Mouse (Mus musculus) embryonic facial prominence, embryonic 13.5 days (tissue): ENCODE results near the gene Glyctk. TPM values are rescaled to one million over a fixed set of nuclear protein-coding genes. Genes with fewer than 3 reads are reported as not detected.

Experiments
- ATAC-seq: fragments of 200-750 bp; cut with Nextera tagmentation; 2 replicates; pipeline ENCODE4 v1.8.0; 2017; ENCODE audit warnings: low read depth; ENCODE audit not compliant: insufficient number of reproducible peaks, insufficient read depth, low FRiP score, low TSS enrichment
- H3K27ac ChIP-seq: fragments of 300-500 bp; sonication (generic); 2 replicates; pipeline ENCODE4 v1.5.1; 2015; ENCODE audit warnings: moderate library complexity, mild to moderate bottlenecking, inconsistent platforms
- H3K27me3 ChIP-seq: fragments of 300-500 bp; sonication (generic); 2 replicates; pipeline ENCODE4 v1.6.1; 2015; ENCODE audit warnings: mild to moderate bottlenecking, inconsistent platforms
- H3K36me3 ChIP-seq: fragments of 300-500 bp; sonication (generic); 2 replicates; pipeline ENCODE4 v1.6.1; 2015; ENCODE audit warnings: mild to moderate bottlenecking, inconsistent platforms
- H3K4me1 ChIP-seq: fragments of 300-500 bp; sonication (generic); 2 replicates; pipeline ENCODE4 v1.6.1; 2015; ENCODE audit warnings: inconsistent platforms
- H3K4me2 ChIP-seq: fragments of 300-500 bp; sonication (generic); 2 replicates; pipeline ENCODE4 v1.6.1; 2015; ENCODE audit warnings: moderate library complexity, mild to moderate bottlenecking, inconsistent platforms
- H3K4me3 ChIP-seq: fragments of 300-500 bp; sonication (generic); 2 replicates; pipeline ENCODE4 v1.5.1; 2015; ENCODE audit warnings: mild to moderate bottlenecking, inconsistent platforms
- H3K9ac ChIP-seq: fragments of 300-500 bp; sonication (generic); 2 replicates; pipeline ENCODE4 v1.6.1; 2015; ENCODE audit warnings: mild to moderate bottlenecking, inconsistent platforms
- H3K9me3 ChIP-seq: fragments of 300-500 bp; sonication (generic); 2 replicates; pipeline ENCODE4 v1.6.1; 2016; ENCODE audit warnings: inconsistent platforms
- WGBS: fragments of 180-500 bp; shearing (Covaris S2); methylation state at CpG from one replicate; pipeline ENCODE4 v1.1.7; 2015; ENCODE audit warnings: mixed read lengths; 5-methylcytosine and 5-hydroxymethylcytosine counted together
- polyA plus RNA-seq: library from polyadenylated mRNA; unstranded; fragments of >200 nt; fragmentation: Nextera tagmentation; extraction: Ambion mirVana; gene quantifications from 2 replicates; pipeline ENCODE4 v1.2.1, GENCODE M21; 2015

The Glyctk gene
- polyA plus RNA-seq, 1 experiment from 2014 or later, result 4.6 TPM

- H3K9ac ChIP-seq, result no peak overlapping the region
- peaks cover 19% of the 10 kb centered on the region for H3K4me1 ChIP-seq
- WGBS, result 89% methylated on average over 8 of the region's 8 CpGs
- ATAC-seq, result no peak
- no peak overlapping the region for H3K4me3 ChIP-seq
- no peaks in the 10 kb centered on the region for H3K27me3 ChIP-seq
- H3K9me3 ChIP-seq, result no peaks in the 10 kb centered on the region
- H3K36me3 ChIP-seq, result peaks cover 60% of the 10 kb centered on the region
- H3K4me2 ChIP-seq, result no peak overlapping the region
- no peak overlapping the region for H3K27ac ChIP-seq
Measured at GRCm38 (mm10) chr9:106195693-106196092, 37.8 kb upstream of the Glyctk start.

- Histone ChIP-seq H3K4me1 (peaks cover 12% of the 10 kb centered on the region), H3K4me2 (no peak overlapping the region), H3K27me3 (no peaks in the 10 kb centered on the region), H3K9me3 (no peaks in the 10 kb centered on the region), H3K9ac (no peak overlapping the region), H3K27ac (peak overlapping the region; percentile 28; the same call in 1 of the 2 replicates), H3K4me3 (no peak overlapping the region), H3K36me3 (peaks cover 75% of the 10 kb centered on the region)
- no peak for ATAC-seq
- 88% methylated on average over 8 of the region's 8 CpGs for WGBS
Measured at GRCm38 (mm10) chr9:106193930-106194807, 36.2 kb upstream of the Glyctk start.

GRCm38 (mm10) chr9:106192998-106193397 is 35.1 kb upstream of the Glyctk start:
- no peaks in the 10 kb centered on the region for H3K27me3 ChIP-seq
- peaks cover 5% of the 10 kb centered on the region for H3K4me1 ChIP-seq
- H3K4me3 ChIP-seq, result no peak overlapping the region
- peaks cover 87% of the 10 kb centered on the region for H3K36me3 ChIP-seq
- no peak for ATAC-seq
- no peak overlapping the region; the same call in 1 of the 2 replicates for H3K27ac ChIP-seq
- no peaks in the 10 kb centered on the region for H3K9me3 ChIP-seq
- WGBS, result 93% methylated on average over 1 of the region's 1 CpGs
- no peak overlapping the region for H3K9ac ChIP-seq
- no peak overlapping the region for H3K4me2 ChIP-seq

- no peaks in the 10 kb centered on the region for H3K4me1 ChIP-seq
- 92% methylated on average over 8 of the region's 8 CpGs for WGBS
Measured at GRCm38 (mm10) chr9:106192024-106192423, 34.1 kb upstream of the Glyctk start.

GRCm38 (mm10) chr9:106191355-106191754 is 33.4 kb upstream of the Glyctk start:
- peaks cover 95% of the 10 kb centered on the region for H3K36me3 ChIP-seq
- H3K27me3 ChIP-seq, result no peaks in the 10 kb centered on the region
- ATAC-seq, result no peak
- 100% methylated on average over 1 of the region's 1 CpGs for WGBS
- no peaks in the 10 kb centered on the region for H3K4me1 ChIP-seq
- no peak overlapping the region for H3K4me3 ChIP-seq
- H3K4me2 ChIP-seq, result no peak overlapping the region
- no peaks in the 10 kb centered on the region for H3K9me3 ChIP-seq
- H3K27ac ChIP-seq, result no peak overlapping the region
- no peak overlapping the region for H3K9ac ChIP-seq

More at GRCm38 (mm10) chr9:106192024-106192423, 34.1 kb upstream of the Glyctk start:
- Histone ChIP-seq H3K27me3 (no peaks in the 10 kb centered on the region), H3K9ac (no peak overlapping the region), H3K4me3 (no peak overlapping the region), H3K36me3 (peaks cover 95% of the 10 kb centered on the region), H3K4me2 (no peak overlapping the region), H3K27ac (no peak overlapping the region), H3K9me3 (no peaks in the 10 kb centered on the region)
- no peak for ATAC-seq

GRCm38 (mm10) chr9:106183996-106184395 is 26.1 kb upstream of the Glyctk start:
- H3K36me3 ChIP-seq, result peaks cover 95% of the 10 kb centered on the region
- H3K4me2 ChIP-seq, result no peak overlapping the region
- H3K4me1 ChIP-seq, result no peaks in the 10 kb centered on the region
- ATAC-seq, result no peak
- no peaks in the 10 kb centered on the region for H3K9me3 ChIP-seq
- H3K27me3 ChIP-seq, result no peaks in the 10 kb centered on the region
- no peak overlapping the region for H3K9ac ChIP-seq
- H3K4me3 ChIP-seq, result no peak overlapping the region
- H3K27ac ChIP-seq, result no peak overlapping the region
- 92% methylated on average over 5 of the region's 5 CpGs for WGBS

GRCm38 (mm10) chr9:106182146-106182545 is 24.2 kb upstream of the Glyctk start:
- H3K4me3 ChIP-seq, result no peak overlapping the region
- H3K36me3 ChIP-seq, result peaks cover 94% of the 10 kb centered on the region
- H3K9ac ChIP-seq, result no peak overlapping the region
- H3K4me1 ChIP-seq, result no peaks in the 10 kb centered on the region
- WGBS, result 93% methylated on average over 4 of the region's 4 CpGs
- H3K27ac ChIP-seq, result no peak overlapping the region
- H3K27me3 ChIP-seq, result no peaks in the 10 kb centered on the region
- no peaks in the 10 kb centered on the region for H3K9me3 ChIP-seq
- H3K4me2 ChIP-seq, result no peak overlapping the region
- no peak for ATAC-seq

GRCm38 (mm10) chr9:106179964-106180363 is 22.0 kb upstream of the Glyctk start:
- Histone ChIP-seq H3K4me2 (no peak overlapping the region), H3K9me3 (no peaks in the 10 kb centered on the region), H3K27ac (no peak overlapping the region), H3K4me3 (no peak overlapping the region), H3K36me3 (peaks cover 82% of the 10 kb centered on the region), H3K27me3 (no peaks in the 10 kb centered on the region), H3K9ac (no peak overlapping the region), H3K4me1 (peaks cover 9% of the 10 kb centered on the region)
- WGBS, result 90% methylated on average over 3 of the region's 3 CpGs
- ATAC-seq, result no peak

GRCm38 (mm10) chr9:106179454-106179853 is 21.5 kb upstream of the Glyctk start:
- ATAC-seq, result no peak
- peaks cover 76% of the 10 kb centered on the region for H3K36me3 ChIP-seq

GRCm38 (mm10) chr9:106177799-106178198 is 19.9 kb upstream of the Glyctk start:
- ATAC-seq, result no peak

More at GRCm38 (mm10) chr9:106179454-106179853, 21.5 kb upstream of the Glyctk start:
- Histone ChIP-seq H3K27ac (no peak overlapping the region), H3K27me3 (no peaks in the 10 kb centered on the region), H3K9ac (no peak overlapping the region), H3K4me3 (no peak overlapping the region), H3K4me1 (peaks cover 14% of the 10 kb centered on the region), H3K9me3 (no peaks in the 10 kb centered on the region), H3K4me2 (no peak overlapping the region)
- WGBS, result 84% methylated on average over 2 of the region's 2 CpGs

GRCm38 (mm10) chr9:106176769-106177168 is 18.8 kb upstream of the Glyctk start:
- Histone ChIP-seq H3K4me2 (no peak overlapping the region), H3K9ac (no peak overlapping the region), H3K36me3 (peaks cover 54% of the 10 kb centered on the region), H3K27me3 (no peaks in the 10 kb centered on the region), H3K4me1 (peaks cover 28% of the 10 kb centered on the region), H3K4me3 (no peak overlapping the region), H3K27ac (no peak overlapping the region), H3K9me3 (no peaks in the 10 kb centered on the region)
- 77% methylated on average over 5 of the region's 5 CpGs for WGBS
- no peak for ATAC-seq

More at GRCm38 (mm10) chr9:106177799-106178198, 19.9 kb upstream of the Glyctk start:
- peaks cover 64% of the 10 kb centered on the region for H3K36me3 ChIP-seq
- H3K4me1 ChIP-seq, result peaks cover 28% of the 10 kb centered on the region
- H3K27ac ChIP-seq, result no peak overlapping the region
- WGBS, result 86% methylated on average over 6 of the region's 6 CpGs
- no peaks in the 10 kb centered on the region for H3K27me3 ChIP-seq
- H3K4me2 ChIP-seq, result no peak overlapping the region
- no peaks in the 10 kb centered on the region for H3K9me3 ChIP-seq
- H3K9ac ChIP-seq, result no peak overlapping the region
- no peak overlapping the region for H3K4me3 ChIP-seq
